Mouse (Mus musculus): Measurements from ENCODE around the gene Dock4. TPM values are rescaled to one million over a fixed set of nuclear protein-coding genes. Genes with fewer than 3 reads are reported as not detected.

Dock4 gene
- total RNA-seq, 2 experiments from 2014 or later = 8.2 to 10.1 TPM

DNA sequence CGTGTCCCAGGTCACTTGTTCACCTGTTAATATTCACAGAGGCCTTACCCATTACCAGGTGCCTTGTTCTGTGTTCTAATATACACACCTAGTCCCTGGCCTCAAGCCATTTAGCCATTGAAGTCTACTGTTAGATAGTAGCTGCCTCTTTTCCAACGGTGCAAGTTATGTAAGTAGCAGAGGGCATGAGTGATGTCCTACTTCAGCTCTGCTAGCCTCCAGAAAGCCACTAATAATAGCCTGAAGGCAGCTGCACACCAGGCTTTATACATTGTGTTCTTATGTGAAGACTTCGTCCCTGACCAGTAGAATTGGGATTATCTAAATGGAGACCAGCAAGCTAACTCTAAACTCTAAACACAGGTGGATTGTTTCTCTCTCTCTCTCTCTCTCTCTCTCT, 285.0 kb downstream of the Dock4 start:
- no peak for DNase-seq (ENCODE audit: low spot score)

- DNase-seq (ENCODE audit: low spot score) = no peak
Observed at GRCm38 (mm10) chr12:40745501-40745900, 299.7 kb downstream of the Dock4 start.

DNA sequence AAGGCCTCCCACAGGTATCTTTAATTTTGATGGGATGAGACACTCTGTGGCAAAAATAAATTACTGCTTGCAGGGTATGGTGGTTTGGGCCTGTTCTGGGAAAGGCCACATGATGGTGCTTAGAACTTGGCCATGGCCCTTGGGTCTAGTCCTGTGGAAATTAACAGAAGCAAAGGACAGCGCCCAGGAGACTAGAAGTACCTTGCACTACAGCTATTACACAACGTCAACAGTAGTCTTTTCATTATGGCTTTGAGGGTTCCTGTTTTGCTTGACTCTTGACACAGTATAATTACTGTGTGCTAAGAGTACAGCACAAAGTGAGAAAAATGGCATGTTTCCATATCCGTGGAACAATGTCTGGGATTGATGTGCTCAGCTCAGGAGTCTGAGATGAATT, 300.3 kb downstream of the Dock4 start:
- no peak for DNase-seq (ENCODE audit: low spot score)

DNA sequence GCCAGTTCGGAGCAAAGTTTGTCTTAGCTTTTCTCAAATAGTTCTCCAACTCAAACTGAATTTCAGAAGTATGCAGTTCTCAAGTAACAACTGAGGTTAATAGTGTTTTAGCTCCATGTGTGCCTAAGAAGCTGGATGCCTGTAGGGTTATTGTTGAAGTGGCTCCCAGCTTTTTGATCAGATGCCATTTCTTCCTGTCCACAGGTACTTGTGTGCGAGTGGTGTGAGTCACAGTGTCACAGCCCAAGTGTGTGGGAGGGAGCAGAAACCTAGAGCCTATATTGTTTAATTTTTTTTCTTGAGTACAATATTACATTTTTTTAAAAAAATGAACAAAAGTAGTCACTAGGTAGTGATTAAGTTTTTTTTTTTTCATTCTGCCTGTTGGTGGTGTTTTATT, 313.5 kb downstream of the Dock4 start:
- DNase-seq (ENCODE audit: low spot score) = no peak

DNA sequence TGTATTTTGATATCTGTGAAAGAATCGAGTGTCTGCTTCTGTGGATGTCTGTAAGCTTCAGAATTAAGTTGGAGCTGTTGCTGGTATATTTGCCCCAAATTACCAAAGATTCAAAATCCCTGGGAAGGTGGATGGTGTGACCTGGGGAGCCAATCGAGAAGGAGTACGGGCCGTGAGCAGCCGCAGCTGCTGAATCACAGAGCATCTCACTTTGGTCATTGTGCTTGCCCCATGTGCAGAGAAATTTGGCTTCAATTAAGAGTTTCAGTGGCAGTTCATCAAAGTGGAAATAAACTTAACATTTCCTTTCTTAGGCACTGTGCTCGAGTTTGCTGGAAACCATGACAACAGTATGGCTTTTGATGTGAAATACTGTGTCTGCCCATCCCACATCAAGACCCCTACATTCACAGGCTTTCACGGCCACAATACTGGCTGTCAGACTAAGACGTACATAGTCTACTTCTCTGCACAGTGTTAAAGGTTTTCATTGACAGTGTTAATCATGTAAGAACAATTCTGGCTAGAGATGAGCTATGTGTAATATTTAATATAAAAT, 321.6 kb downstream of the Dock4 start:
- no peak for DNase-seq (ENCODE audit: low spot score)

- no peak for DNase-seq (ENCODE audit: low spot score)
Observed at GRCm38 (mm10) chr12:40773091-40773490, 327.3 kb downstream of the Dock4 start.

GRCm38 (mm10) chr12:40781554-40781953, 335.8 kb downstream of the Dock4 start:
- no peak for DNase-seq (ENCODE audit: low spot score)

GRCm38 (mm10) chr12:40788621-40789111, 342.9 kb downstream of the Dock4 start:
- DNase-seq (ENCODE audit: low spot score) = peak; percentile 32

- no peak for DNase-seq (ENCODE audit: low spot score)
Observed at GRCm38 (mm10) chr12:40789379-40790361, 343.9 kb downstream of the Dock4 start.

DNA sequence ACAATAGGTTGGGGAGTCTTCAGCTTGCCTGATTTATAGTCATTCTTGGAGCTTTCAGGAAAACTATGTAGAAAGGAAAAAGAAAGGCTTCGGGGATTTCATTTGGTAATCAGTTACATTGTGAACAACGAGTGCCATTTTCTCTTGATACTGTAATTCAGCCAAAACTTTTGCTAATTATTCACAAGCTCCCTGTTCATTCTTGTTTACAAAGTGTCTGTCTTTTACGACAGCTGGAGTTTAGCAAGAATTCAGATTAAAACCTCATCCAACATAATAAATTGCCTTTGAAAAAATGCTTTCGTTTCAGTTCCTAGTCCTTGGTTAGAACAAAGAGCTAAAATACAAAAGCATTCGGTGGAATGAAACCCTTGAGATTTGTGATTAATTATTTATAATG, 345.5 kb downstream of the Dock4 start:
- DNase-seq (ENCODE audit: low spot score) = no peak

GRCm38 (mm10) chr12:40792184-40792650, 346.5 kb downstream of the Dock4 start:
- no peak for DNase-seq (ENCODE audit: low spot score)

DNA sequence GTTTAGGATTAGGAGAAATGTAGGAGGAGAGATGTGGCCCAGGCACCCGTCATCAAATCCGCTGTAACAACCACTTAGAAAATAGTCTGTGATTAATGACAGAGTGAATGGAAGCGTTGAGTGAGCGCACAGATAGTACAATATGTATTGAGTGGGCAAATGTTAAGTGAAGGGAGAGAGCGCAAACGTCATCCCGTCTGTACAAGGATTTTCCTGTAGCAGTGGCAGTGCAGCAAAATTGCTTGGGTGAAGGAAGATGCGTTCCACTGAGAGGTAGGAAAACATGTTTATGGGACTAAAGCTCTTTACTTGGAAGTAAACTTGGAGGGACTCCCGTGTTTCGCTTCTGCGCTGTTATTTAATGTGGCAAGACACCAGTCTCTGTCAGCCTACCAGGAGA, 348.3 kb downstream of the Dock4 start:
- no peak for DNase-seq (ENCODE audit: low spot score)

DNA sequence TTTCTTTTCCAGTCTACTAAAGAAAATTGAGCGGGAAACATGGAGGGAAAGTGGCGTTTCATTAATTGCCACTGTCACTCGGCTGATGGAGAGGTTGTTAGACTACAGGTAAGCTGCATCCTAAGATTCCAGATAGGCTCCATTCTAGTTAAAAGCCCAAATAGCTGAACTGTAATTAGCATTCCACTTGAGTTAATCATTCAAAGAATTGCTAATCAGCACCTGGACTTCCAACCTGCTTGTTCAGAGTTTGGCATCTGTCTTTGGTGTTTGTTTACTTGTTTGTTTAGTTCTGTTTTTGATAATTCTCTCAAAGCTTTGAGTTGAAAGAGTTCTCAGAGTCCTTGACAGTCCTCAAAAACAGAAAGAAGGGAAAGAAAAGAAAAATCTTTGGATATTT, 349.0 kb downstream of the Dock4 start:
- DNase-seq (ENCODE audit: low spot score) = no peak

DNA sequence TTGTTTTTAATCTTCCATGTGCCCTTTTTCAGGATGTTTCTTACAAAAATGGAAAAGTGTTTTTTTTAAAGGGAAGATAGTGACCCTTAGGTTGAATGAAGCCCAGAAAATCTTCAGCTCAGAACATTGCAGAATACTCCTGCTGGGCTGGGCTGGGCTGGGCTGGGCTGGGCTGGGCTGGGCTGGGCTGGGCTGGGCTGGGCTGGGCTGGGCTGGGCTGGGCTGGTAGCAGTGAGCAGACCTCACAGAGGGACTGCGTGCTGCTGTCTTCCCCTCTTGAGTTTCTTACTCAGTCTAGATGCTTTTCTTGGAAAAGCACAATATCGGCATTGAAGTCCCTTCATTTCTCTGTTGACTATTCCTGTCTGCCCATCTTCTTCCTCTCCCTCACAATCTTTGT, 350.0 kb downstream of the Dock4 start:
- DNase-seq (ENCODE audit: low spot score) = no peak

DNA sequence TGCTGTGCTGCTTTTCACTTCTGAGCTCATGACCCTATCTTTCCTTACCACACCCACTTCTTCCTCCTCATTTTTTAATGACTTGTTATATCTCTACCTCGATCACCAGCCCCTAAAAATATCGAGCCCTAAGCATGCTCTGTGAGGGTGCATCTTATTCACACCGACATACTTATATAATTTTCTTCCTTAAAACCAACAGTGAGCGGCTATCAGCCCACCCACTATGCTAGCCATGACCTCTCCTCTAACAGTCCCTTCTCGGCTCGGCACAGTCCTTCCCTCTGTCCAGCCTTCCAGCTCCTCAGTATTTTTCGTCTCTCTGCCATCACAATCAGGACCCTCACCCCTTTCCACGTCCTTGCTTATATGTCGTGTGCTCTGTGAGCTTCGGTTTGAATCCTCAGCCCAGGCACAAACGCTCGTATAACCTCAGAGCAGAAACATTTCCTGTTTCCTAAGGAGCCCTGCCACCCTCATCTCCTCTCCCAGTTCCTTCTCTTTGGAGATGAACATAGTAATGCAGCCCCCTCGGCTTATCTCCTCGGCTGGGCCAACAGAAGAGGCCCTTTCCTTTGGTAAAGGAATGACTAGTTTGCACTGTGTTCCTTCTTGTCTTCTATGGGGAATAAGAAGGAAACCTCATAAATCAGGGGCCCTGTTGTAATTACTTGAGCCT, 351.2 kb downstream of the Dock4 start:
- no peak for DNase-seq (ENCODE audit: low spot score)

- no peak for DNase-seq (ENCODE audit: low spot score)
Observed at GRCm38 (mm10) chr12:40797561-40798343, 352.0 kb downstream of the Dock4 start.

GRCm38 (mm10) chr12:40798344-40799017, 352.7 kb downstream of the Dock4 start:
- no peak for DNase-seq (ENCODE audit: low spot score)

DNA sequence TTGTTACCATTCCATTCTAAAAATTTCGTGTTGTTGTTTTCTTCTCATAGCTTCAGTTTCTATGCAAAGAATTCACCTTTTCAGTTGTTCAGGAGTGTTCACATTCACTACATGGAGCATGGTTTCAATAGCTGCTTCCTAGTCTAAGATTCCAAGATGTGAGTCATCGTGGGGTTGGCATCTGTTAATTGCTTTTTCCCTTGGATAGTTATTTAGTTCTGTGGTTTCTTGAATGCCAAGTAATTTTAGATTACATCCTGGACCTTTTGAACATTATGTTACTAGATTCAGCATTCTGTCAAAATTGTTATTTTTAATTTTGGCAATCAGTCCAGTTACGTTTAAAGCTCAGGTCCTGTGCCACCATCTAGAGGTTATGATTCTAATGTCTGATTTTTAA, 355.7 kb downstream of the Dock4 start:
- DNase-seq (ENCODE audit: low spot score) = no peak

DNA sequence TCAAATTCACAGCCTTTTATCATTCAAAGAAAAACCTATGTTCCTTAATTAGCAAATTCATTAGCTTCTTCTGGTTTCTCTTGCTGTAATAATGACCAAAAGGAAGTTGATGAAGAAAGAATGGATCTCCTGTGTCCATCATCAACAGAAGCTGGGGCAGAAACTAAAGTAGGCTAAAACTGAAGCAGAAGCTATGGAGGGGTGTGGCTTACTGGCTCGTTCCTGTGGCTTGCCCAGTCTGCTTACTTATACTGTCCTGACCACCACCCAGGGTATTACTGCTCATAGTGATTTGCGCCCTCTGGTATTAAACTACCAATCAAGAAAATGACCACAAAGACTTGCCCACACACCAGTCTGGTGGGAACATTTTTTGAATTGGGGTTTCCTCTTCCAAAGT, 359.5 kb downstream of the Dock4 start:
- DNase-seq (ENCODE audit: low spot score) = no peak

- no peak for DNase-seq (ENCODE audit: low spot score)
Observed at GRCm38 (mm10) chr12:40807916-40808315, 362.2 kb downstream of the Dock4 start.

DNA sequence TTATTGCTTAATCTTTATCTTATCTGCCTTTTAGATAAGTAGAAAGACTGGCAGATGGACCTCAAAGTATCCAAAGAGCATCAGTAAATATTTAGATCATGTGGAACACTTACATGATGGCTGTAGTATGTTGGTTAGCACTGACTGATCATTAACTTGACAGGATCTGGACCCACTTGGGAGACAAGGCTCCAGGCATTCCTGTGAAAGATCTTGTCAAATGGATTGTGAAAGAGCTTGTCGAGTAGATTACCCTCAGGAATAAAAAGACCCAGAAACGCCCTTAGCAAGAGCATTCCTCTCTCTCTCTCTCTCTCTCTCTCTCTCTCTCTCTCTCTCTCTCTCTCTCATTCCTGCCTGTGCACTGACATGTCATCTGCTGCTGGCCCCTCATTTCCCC, 367.7 kb downstream of the Dock4 start:
- no peak for DNase-seq (ENCODE audit: low spot score)

All from gastrocnemius, adult 18-20 months (tissue).